Mouse (Mus musculus): ENCODE data around the gene Gas7.

GRCm38 (mm10) chr11:67627179-67627578, 171.9 kb downstream of the Gas7 start:
- TF ChIP-seq POLR2A (IDR thresholded peaks at IDR 0.05; ENCODE audit: borderline replicate concordance, extremely low read depth, low read depth, low read length) (no peak), CTCF (IDR thresholded peaks at IDR 0.05; ENCODE audit: insufficient read depth, low read length) (no peak)

All from lung, adult 2 months (tissue).